Comparison of ENCODE assay signal across 19 mouse cellular contexts in the genomic region with DNA sequence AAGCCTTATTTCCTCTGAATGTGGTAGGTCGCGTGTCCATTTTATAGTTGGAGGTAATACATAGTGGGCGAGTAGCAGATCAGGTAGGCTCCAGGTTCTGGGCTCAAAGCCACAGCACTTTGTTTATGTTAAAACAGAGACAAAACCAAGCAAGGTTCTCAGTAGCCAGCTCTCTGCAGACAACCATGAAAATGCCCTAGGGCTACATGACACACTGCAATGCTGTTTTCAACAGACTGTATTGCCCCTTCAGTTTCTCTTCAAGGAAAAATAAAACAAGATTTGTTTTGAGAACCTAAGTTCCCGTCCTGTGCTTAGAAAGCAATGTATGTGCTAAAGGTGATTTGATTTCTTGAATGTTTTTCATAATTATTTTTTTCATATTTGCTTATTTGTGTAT.
"Had no signal": no experiment of that assay in that cellular context is flagged by ENCODE, and none has a peak within 500 bp of the region (broad histone marks: within the 10 kb centered on the region; RNA-seq: fewer than 3 reads in every experiment).

No protein-coding gene starts in this region.

- H3K36me3 ChIP-seq: lung, embryonic 15.5 days; midbrain, embryonic 13.5 days; midbrain, embryonic 15.5 days; neural tube, embryonic 13.5 days; neural tube, embryonic 15.5 days had no signal

- H3K9me3 ChIP-seq: lung, embryonic 15.5 days; midbrain, embryonic 13.5 days; midbrain, embryonic 15.5 days; neural tube, embryonic 13.5 days; neural tube, embryonic 15.5 days had no signal

- H3K9ac ChIP-seq: liver, postnatal 0 days; lung, embryonic 15.5 days; midbrain, embryonic 13.5 days; midbrain, embryonic 15.5 days; neural tube, embryonic 13.5 days; neural tube, embryonic 15.5 days had no signal

- H3K4me1 ChIP-seq: lung, embryonic 15.5 days; megakaryocyte, embryonic 14.5 days; midbrain, embryonic 13.5 days; midbrain, embryonic 15.5 days; neural tube, embryonic 13.5 days; neural tube, embryonic 15.5 days had no signal

- ATAC-seq: liver, postnatal 0 days; lung, postnatal 0 days; midbrain, embryonic 13.5 days; midbrain, embryonic 15.5 days had no signal

- H3K27ac ChIP-seq: lung, embryonic 15.5 days; macrophage; midbrain, embryonic 13.5 days; midbrain, embryonic 15.5 days; neural tube, embryonic 13.5 days; neural tube, embryonic 15.5 days had no signal

- H3K4me3 ChIP-seq: lung, embryonic 15.5 days; megakaryocyte, embryonic 14.5 days; midbrain, embryonic 13.5 days; midbrain, embryonic 15.5 days; neural tube, embryonic 13.5 days; neural tube, embryonic 15.5 days had no signal

- DNase-seq: liver, postnatal 0 days; lung, adult 2 months; lung, postnatal 14 days; retina, postnatal 1 day; right cerebral cortex, adult 18-20 months; right cerebral cortex, postnatal 25 days; right cerebral cortex, postnatal 4 days; spleen, adult 18-20 months; thymus, adult 18-20 months; thymus, postnatal 14 days had no signal

- H3K4me2 ChIP-seq: lung, embryonic 15.5 days; midbrain, embryonic 11.5 days; midbrain, embryonic 13.5 days; midbrain, embryonic 15.5 days; neural tube, embryonic 13.5 days; neural tube, embryonic 15.5 days had no signal

- H3K27me3 ChIP-seq: lung, embryonic 15.5 days; megakaryocyte, embryonic 14.5 days; midbrain, embryonic 13.5 days; midbrain, embryonic 15.5 days; neural tube, embryonic 13.5 days; neural tube, embryonic 15.5 days had no signal
